Mouse (Mus musculus) spleen, adult 2 months (tissue): ENCODE data around the gene Serpinb9. TPM values are rescaled to one million over a fixed set of nuclear protein-coding genes. Genes with fewer than 3 reads are reported as not detected.
"Not testable (repeated sequence)": the region's sequence is repeated elsewhere in the genome, so short reads cannot be mapped to it uniquely, and the experiment has no call there.

Source experiments
- DNase-seq, 2 experiments: peaks; one replicate each; pipeline versions ENCODE4 v3.0.0 to v3.0.0-alpha.2; 2012 to 2021; ENCODE audit warnings: low spot score in 2 of 2, low read depth in 1 of 2
- H3K27ac ChIP-seq: fragments of 200-500 bp; 2 replicates; pipeline ENCODE4 v1.5.1; 2012; ENCODE audit warnings: low read length, inconsistent platforms; ENCODE audit not compliant: insufficient read depth
- H3K27me3 ChIP-seq: fragments of 200-500 bp; 2 replicates; pipeline ENCODE4 v1.6.1; 2012; ENCODE audit warnings: mild to moderate bottlenecking, moderate library complexity, low read length, inconsistent platforms; ENCODE audit not compliant: control insufficient read depth, insufficient read depth
- H3K36me3 ChIP-seq: fragments of 200-500 bp; 2 replicates; pipeline ENCODE4 v1.6.1; 2012; ENCODE audit warnings: mild to moderate bottlenecking, low read length, inconsistent platforms; ENCODE audit not compliant: control insufficient read depth, insufficient read depth
- H3K4me1 ChIP-seq: fragments of 200-500 bp; 2 replicates; pipeline ENCODE4 v1.6.1; 2011; ENCODE audit warnings: inconsistent platforms; ENCODE audit not compliant: control insufficient read depth, insufficient read depth, insufficient read length
- H3K4me3 ChIP-seq: fragments of 200-500 bp; 2 replicates; pipeline ENCODE4 v1.5.1; 2011; ENCODE audit warnings: mild to moderate bottlenecking, inconsistent platforms; ENCODE audit not compliant: insufficient read depth, insufficient read length; ENCODE audit errors: extremely low read depth
- CTCF ChIP-seq: fragments of 200-500 bp; IDR thresholded peaks from 2 replicates; pipeline ENCODE4 v1.5.1; 2011; ENCODE audit warnings: mild to moderate bottlenecking, inconsistent platforms; ENCODE audit not compliant: insufficient read depth, insufficient read length, insufficient replicate concordance; ENCODE audit errors: extremely low read depth
- POLR2A ChIP-seq: fragments of 200-500 bp; IDR thresholded peaks from 2 replicates; pipeline ENCODE4 v1.6.1; 2011; ENCODE audit warnings: low read depth, low read length, inconsistent platforms
- WGBS: fragments of 180-500 bp; shearing (Covaris S2); methylation state at CpG from one replicate; pipeline ENCODE4 v1.1.7; 2018; 5-methylcytosine and 5-hydroxymethylcytosine counted together
- polyA plus RNA-seq: library from polyadenylated mRNA; depleted of rRNA; stranded (reverse); fragments of >200 nt; gene quantifications from 2 replicates; pipeline ENCODE4 v1.2.3, GENCODE M21; 2012

The Serpinb9 gene
- polyA plus RNA-seq, 1 experiment: 7.0 TPM

GRCm38 (mm10) chr13:33013271-33013670 lies 10.2 kb downstream of the Serpinb9 start:
- TF ChIP-seq POLR2A (no peak), CTCF (no peak)
- Histone ChIP-seq H3K36me3 (peaks cover 15% of the 10 kb centered on the region), H3K4me3 (no peak overlapping the region), H3K4me1 (no peaks in the 10 kb centered on the region), H3K27ac (no peak overlapping the region), H3K27me3 (no peaks in the 10 kb centered on the region)
- DNase-seq: no peak
- 87% methylated on average over 2 of the region's 2 CpGs for WGBS

- TF ChIP-seq CTCF (no peak), POLR2A (no peak)
- no peaks in the 10 kb centered on the region for H3K4me1 ChIP-seq
- WGBS: 97% methylated on average over 1 of the region's 1 CpGs
- no peaks in the 10 kb centered on the region for H3K27me3 ChIP-seq
- no peak overlapping the region for H3K27ac ChIP-seq
- DNase-seq: no peak
- H3K4me3 ChIP-seq: no peak overlapping the region
- H3K36me3 ChIP-seq: no peaks in the 10 kb centered on the region
Observed at GRCm38 (mm10) chr13:33022371-33022770, 19.3 kb downstream of the Serpinb9 start.

GRCm38 (mm10) chr13:33026427-33027057 lies 23.5 kb downstream of the Serpinb9 start:
- 35% methylated on average over 1 of the region's 1 CpGs for WGBS
- H3K4me3 ChIP-seq: no peak overlapping the region
- TF ChIP-seq CTCF (no peak), POLR2A (no peak)
- H3K4me1 ChIP-seq: no peaks in the 10 kb centered on the region
- H3K27me3 ChIP-seq: no peaks in the 10 kb centered on the region
- no peaks in the 10 kb centered on the region for H3K36me3 ChIP-seq
- H3K27ac ChIP-seq: no peak overlapping the region
- DNase-seq: no peak

GRCm38 (mm10) chr13:33027244-33027643 lies 24.2 kb downstream of the Serpinb9 start, which contains the start of gene Serpinb9b:
Gene Serpinb9b, plus strand, starts transcription at chr13:33027416.
- 83% methylated on average over 2 of the region's 2 CpGs for WGBS
- Histone ChIP-seq H3K27ac (no peak within 1 kb of the TSS), H3K36me3 (no peaks in the 10 kb centered on the region), H3K4me1 (no peaks in the 10 kb centered on the region), H3K4me3 (no peak within 1 kb of the TSS), H3K27me3 (no peaks in the 10 kb centered on the region)
- DNase-seq: no peak
- no peak for TF ChIP-seq POLR2A
- TF ChIP-seq CTCF: no peak

- no peak overlapping the region for H3K4me3 ChIP-seq
- no peaks in the 10 kb centered on the region for H3K4me1 ChIP-seq
- H3K27ac ChIP-seq: no peak overlapping the region
- TF ChIP-seq CTCF (no peak), POLR2A (no peak)
- DNase-seq: no peak
- WGBS: 75% methylated on average over 2 of the region's 2 CpGs
- no peaks in the 10 kb centered on the region for H3K27me3 ChIP-seq
- no peaks in the 10 kb centered on the region for H3K36me3 ChIP-seq
Observed at GRCm38 (mm10) chr13:33028146-33028545, 25.1 kb downstream of the Serpinb9 start.

GRCm38 (mm10) chr13:33028550-33028949 lies 25.5 kb downstream of the Serpinb9 start:
- Histone ChIP-seq H3K27ac (no peak overlapping the region), H3K36me3 (no peaks in the 10 kb centered on the region), H3K4me3 (no peak overlapping the region), H3K4me1 (no peaks in the 10 kb centered on the region), H3K27me3 (no peaks in the 10 kb centered on the region)
- no peak for DNase-seq
- TF ChIP-seq CTCF (no peak), POLR2A (no peak)
- 77% methylated on average over 2 of the region's 2 CpGs for WGBS

GRCm38 (mm10) chr13:33029478-33029877 lies 26.4 kb downstream of the Serpinb9 start:
- WGBS: 98% methylated on average over 2 of the region's 2 CpGs
- not testable (repeated sequence) for H3K4me1 ChIP-seq

More at GRCm38 (mm10) chr13:33029478-33029877, 26.4 kb downstream of the Serpinb9 start:
- not testable (repeated sequence) for H3K36me3 ChIP-seq, H3K27ac ChIP-seq, H3K27me3 ChIP-seq, DNase-seq, H3K4me3 ChIP-seq
